Mouse (Mus musculus) hindbrain, embryonic 12.5 days (tissue): ENCODE measurements around the gene Runx2. TPM values are rescaled to one million over a fixed set of nuclear protein-coding genes. Genes with fewer than 3 reads are reported as not detected.

ENCODE experiments used
- ATAC-seq: fragments of 200-750 bp; cut with Nextera tagmentation; 2 replicates; pipeline ENCODE4 v1.8.0; 2017; ENCODE audit warnings: moderate TSS enrichment; ENCODE audit not compliant: low FRiP score
- H3K27ac ChIP-seq: fragments of 300-500 bp; sonication (generic); 2 replicates; pipeline ENCODE4 v1.5.1; 2016; ENCODE audit warnings: mild to moderate bottlenecking
- H3K27me3 ChIP-seq: fragments of 300-500 bp; sonication (generic); 2 replicates; pipeline ENCODE4 v1.6.1; 2016; ENCODE audit warnings: mild to moderate bottlenecking
- H3K36me3 ChIP-seq: fragments of 300-500 bp; sonication (generic); 2 replicates; pipeline ENCODE4 v1.6.1; 2016; ENCODE audit warnings: mild to moderate bottlenecking
- H3K4me1 ChIP-seq: fragments of 300-500 bp; sonication (generic); 2 replicates; pipeline ENCODE4 v1.6.1; 2016
- H3K4me2 ChIP-seq: fragments of 300-500 bp; sonication (generic); replicated peaks from 2 replicates; pipeline ENCODE4 v1.6.1; 2016; ENCODE audit warnings: mild to moderate bottlenecking
- H3K4me3 ChIP-seq: fragments of 300-500 bp; sonication (generic); 2 replicates; pipeline ENCODE4 v1.5.1; 2016; ENCODE audit warnings: mild to moderate bottlenecking
- H3K9ac ChIP-seq: fragments of 300-500 bp; sonication (generic); 2 replicates; pipeline ENCODE4 v1.6.1; 2016; ENCODE audit warnings: mild to moderate bottlenecking, moderate library complexity
- H3K9me3 ChIP-seq: fragments of 300-500 bp; sonication (generic); replicated peaks from 2 replicates; pipeline ENCODE4 v1.6.1; 2016; ENCODE audit warnings: mild to moderate bottlenecking
- WGBS: fragments of 180-500 bp; shearing (Covaris S2); methylation state at CpG from one replicate; pipeline ENCODE4 v1.1.7; 2016; 5-methylcytosine and 5-hydroxymethylcytosine counted together
- polyA plus RNA-seq: library from polyadenylated mRNA; unstranded; fragments of >200 nt; fragmentation: Nextera tagmentation; extraction: Ambion mirVana; gene quantifications from 2 replicates; pipeline ENCODE4 v1.2.1, GENCODE M21; 2016

The Runx2 gene
- polyA plus RNA-seq, 1 experiment from 2014 or later: 4.6 TPM

- peaks cover 3% of the 10 kb centered on the region for H3K4me1 ChIP-seq
- no peak overlapping the region for H3K27ac ChIP-seq
- H3K9me3 ChIP-seq: no peaks in the 10 kb centered on the region
- no peak overlapping the region for H3K4me2 ChIP-seq
- H3K27me3 ChIP-seq: no peaks in the 10 kb centered on the region
- 68% methylated on average over 3 of the region's 3 CpGs for WGBS
- no peak overlapping the region for H3K4me3 ChIP-seq
- no peaks in the 10 kb centered on the region for H3K36me3 ChIP-seq
- ATAC-seq: no peak; the same call in 1 of the 2 replicates
- H3K9ac ChIP-seq: no peak overlapping the region
Measured at GRCm38 (mm10) chr17:44586196-44586595, 228.4 kb downstream of the Runx2 start.

- no peak for ATAC-seq
- H3K9ac ChIP-seq: no peak overlapping the region
- H3K4me3 ChIP-seq: no peak overlapping the region
- H3K27ac ChIP-seq: no peak overlapping the region
- no peaks in the 10 kb centered on the region for H3K36me3 ChIP-seq
- no peaks in the 10 kb centered on the region for H3K9me3 ChIP-seq
- H3K4me1 ChIP-seq: peaks cover 3% of the 10 kb centered on the region
- H3K4me2 ChIP-seq: no peak overlapping the region
- 87% methylated on average over 6 of the region's 6 CpGs for WGBS
- no peaks in the 10 kb centered on the region for H3K27me3 ChIP-seq
Measured at GRCm38 (mm10) chr17:44584781-44585180, 229.8 kb downstream of the Runx2 start.

- H3K9me3 ChIP-seq: no peaks in the 10 kb centered on the region
- H3K4me3 ChIP-seq: no peak overlapping the region
- ATAC-seq: no peak
- 62% methylated on average over 5 of the region's 5 CpGs for WGBS
- H3K4me1 ChIP-seq: no peaks in the 10 kb centered on the region
- H3K4me2 ChIP-seq: no peak overlapping the region
- H3K9ac ChIP-seq: no peak overlapping the region
- H3K27ac ChIP-seq: no peak overlapping the region
- H3K36me3 ChIP-seq: no peaks in the 10 kb centered on the region
- no peaks in the 10 kb centered on the region for H3K27me3 ChIP-seq
Measured at GRCm38 (mm10) chr17:44577791-44578190, 236.8 kb downstream of the Runx2 start.

GRCm38 (mm10) chr17:44570899-44571298 lies 243.7 kb downstream of the Runx2 start:
- no peak overlapping the region for H3K27ac ChIP-seq
- 90% methylated on average over 5 of the region's 5 CpGs for WGBS
- H3K4me3 ChIP-seq: no peak overlapping the region
- ATAC-seq: no peak
- no peaks in the 10 kb centered on the region for H3K9me3 ChIP-seq
- H3K9ac ChIP-seq: no peak overlapping the region
- no peaks in the 10 kb centered on the region for H3K36me3 ChIP-seq
- H3K27me3 ChIP-seq: no peaks in the 10 kb centered on the region
- H3K4me1 ChIP-seq: no peaks in the 10 kb centered on the region
- H3K4me2 ChIP-seq: no peak overlapping the region

- WGBS: 86% methylated on average over 8 of the region's 8 CpGs
- Histone ChIP-seq H3K36me3 (no peaks in the 10 kb centered on the region), H3K4me1 (no peaks in the 10 kb centered on the region), H3K4me2 (no peak overlapping the region), H3K27me3 (no peaks in the 10 kb centered on the region), H3K4me3 (no peak overlapping the region), H3K9me3 (no peaks in the 10 kb centered on the region), H3K27ac (no peak overlapping the region), H3K9ac (no peak overlapping the region)
- ATAC-seq: no peak
Measured at GRCm38 (mm10) chr17:44569020-44569621, 245.5 kb downstream of the Runx2 start.

- Histone ChIP-seq H3K9me3 (no peaks in the 10 kb centered on the region), H3K4me1 (no peaks in the 10 kb centered on the region), H3K4me2 (no peak overlapping the region), H3K4me3 (no peak overlapping the region), H3K27ac (no peak overlapping the region), H3K9ac (no peak overlapping the region), H3K27me3 (no peaks in the 10 kb centered on the region), H3K36me3 (no peaks in the 10 kb centered on the region)
- ATAC-seq: no peak
- WGBS: 90% methylated on average over 5 of the region's 5 CpGs
Measured at GRCm38 (mm10) chr17:44566992-44567391, 247.6 kb downstream of the Runx2 start.

- 88% methylated on average over 8 of the region's 8 CpGs for WGBS
- H3K27me3 ChIP-seq: no peaks in the 10 kb centered on the region
- H3K4me1 ChIP-seq: no peaks in the 10 kb centered on the region
- no peak overlapping the region for H3K27ac ChIP-seq
- no peak overlapping the region for H3K4me3 ChIP-seq
- no peak overlapping the region for H3K9ac ChIP-seq
- no peak overlapping the region for H3K4me2 ChIP-seq
- no peak for ATAC-seq
- H3K36me3 ChIP-seq: no peaks in the 10 kb centered on the region
- no peaks in the 10 kb centered on the region for H3K9me3 ChIP-seq
Measured at GRCm38 (mm10) chr17:44565884-44566515, 248.6 kb downstream of the Runx2 start.

- Histone ChIP-seq H3K4me2 (no peak overlapping the region), H3K9ac (no peak overlapping the region), H3K9me3 (no peaks in the 10 kb centered on the region), H3K36me3 (no peaks in the 10 kb centered on the region), H3K4me1 (no peaks in the 10 kb centered on the region), H3K27me3 (no peaks in the 10 kb centered on the region), H3K4me3 (no peak overlapping the region), H3K27ac (no peak overlapping the region)
- no peak for ATAC-seq
- WGBS: 78% methylated on average over 14 of the region's 14 CpGs
Measured at GRCm38 (mm10) chr17:44565311-44565831, 249.2 kb downstream of the Runx2 start.

- no peaks in the 10 kb centered on the region for H3K36me3 ChIP-seq
- H3K4me1 ChIP-seq: no peaks in the 10 kb centered on the region
- no peak overlapping the region for H3K4me3 ChIP-seq
- H3K27me3 ChIP-seq: no peaks in the 10 kb centered on the region
- no peaks in the 10 kb centered on the region for H3K9me3 ChIP-seq
- H3K27ac ChIP-seq: no peak overlapping the region
- H3K4me2 ChIP-seq: no peak overlapping the region
- no peak overlapping the region for H3K9ac ChIP-seq
- ATAC-seq: no peak
- 86% methylated on average over 4 of the region's 4 CpGs for WGBS
Measured at GRCm38 (mm10) chr17:44564611-44565198, 249.9 kb downstream of the Runx2 start.

GRCm38 (mm10) chr17:44560016-44560415 lies 254.6 kb downstream of the Runx2 start:
- no peaks in the 10 kb centered on the region for H3K36me3 ChIP-seq
- H3K9ac ChIP-seq: no peak overlapping the region
- no peak for ATAC-seq
- no peaks in the 10 kb centered on the region for H3K27me3 ChIP-seq
- WGBS: 62% methylated on average over 7 of the region's 7 CpGs
- H3K9me3 ChIP-seq: no peaks in the 10 kb centered on the region
- H3K4me3 ChIP-seq: no peak overlapping the region
- H3K4me2 ChIP-seq: no peak overlapping the region
- no peaks in the 10 kb centered on the region for H3K4me1 ChIP-seq
- no peak overlapping the region for H3K27ac ChIP-seq

GRCm38 (mm10) chr17:44557199-44558111 lies 257.1 kb downstream of the Runx2 start:
- H3K9me3 ChIP-seq: no peaks in the 10 kb centered on the region
- H3K9ac ChIP-seq: no peak overlapping the region
- H3K36me3 ChIP-seq: no peaks in the 10 kb centered on the region
- no peak overlapping the region for H3K4me2 ChIP-seq
- H3K4me3 ChIP-seq: no peak overlapping the region
- H3K27ac ChIP-seq: no peak overlapping the region
- ATAC-seq: no peak
- no peaks in the 10 kb centered on the region for H3K4me1 ChIP-seq
- WGBS: 88% methylated on average over 16 of the region's 16 CpGs
- H3K27me3 ChIP-seq: no peaks in the 10 kb centered on the region

- no peak for ATAC-seq
- H3K9ac ChIP-seq: no peak overlapping the region
- no peaks in the 10 kb centered on the region for H3K9me3 ChIP-seq
- no peaks in the 10 kb centered on the region for H3K36me3 ChIP-seq
- no peaks in the 10 kb centered on the region for H3K4me1 ChIP-seq
- no peak overlapping the region for H3K27ac ChIP-seq
- WGBS: 86% methylated on average over 4 of the region's 4 CpGs
- H3K4me2 ChIP-seq: no peak overlapping the region
- H3K27me3 ChIP-seq: no peaks in the 10 kb centered on the region
- H3K4me3 ChIP-seq: no peak overlapping the region
Measured at GRCm38 (mm10) chr17:44554941-44555340, 259.7 kb downstream of the Runx2 start.
